Mouse (Mus musculus): Measurements from ENCODE around the gene 1110051M20Rik. TPM values are rescaled to one million over a fixed set of nuclear protein-coding genes. Genes with fewer than 3 reads are reported as not detected.

The 1110051M20Rik gene
- total and polyA plus RNA-seq, 3 experiments, result 21.1 to 34.0 (median 26.2) TPM

- H3K27ac ChIP-seq (ENCODE audit: insufficient read depth, low read depth), result no peak overlapping the region
- H3K36me3 ChIP-seq (replicated peaks in 1 of 2; ENCODE audit: control insufficient read depth in 1 of 2, insufficient read depth in 1 of 2, low read length in 1 of 2), result no peaks in the 10 kb centered on the region
- no peaks in the 10 kb centered on the region for H3K9me3 ChIP-seq (replicated peaks; ENCODE audit: low read length)
- no peaks in the 10 kb centered on the region for H3K79me2 ChIP-seq (replicated peaks; ENCODE audit: control insufficient read depth, extremely low read depth, insufficient read depth, poor library complexity, severe bottlenecking)
- dilution Hi-C loops (cut with MboI; ENCODE audit: extremely low pct_ligation_motif_present, extremely low pct_unique_long_range_greater_than_20kb, low sequenced_read_pairs), result no loop called here
- no peaks in the 10 kb centered on the region for H3K27me3 ChIP-seq (replicated peaks)
- no peak for DNase-seq (ENCODE audit: extremely low read depth)
- H3K4me1 ChIP-seq (ENCODE audit: control insufficient read depth in 1 of 2, insufficient read depth in 2 of 2), result no peaks in the 10 kb centered on the region
- TF ChIP-seq MAX (IDR thresholded peaks at IDR 0.05; ENCODE audit: low read length) (no peak), CTCF (conservative IDR thresholded peaks at IDR 0.05 in 1 of 2, IDR thresholded peaks at IDR 0.05 in 1 of 2; ENCODE audit: low read depth in 2 of 2, low read length in 2 of 2) (no peak), MEF2A (IDR thresholded peaks at IDR 0.05; ENCODE audit: borderline replicate concordance, low read depth, low read length) (no peak), ZC3H11A (IDR thresholded peaks at IDR 0.05; ENCODE audit: low read depth, low read length) (no peak), SMC3 (IDR thresholded peaks at IDR 0.05; ENCODE audit: low read depth, low read length) (no peak), USF2 (conservative IDR thresholded peaks at IDR 0.05; ENCODE audit: low read depth, low read length) (no peak), ZNF384 (IDR thresholded peaks at IDR 0.05; ENCODE audit: low read depth, low read length) (no peak), POLR2A (IDR thresholded peaks at IDR 0.05; ENCODE audit: low read depth, low read length) (no peak), JUND (conservative IDR thresholded peaks at IDR 0.05; ENCODE audit: low read depth, low read length) (no peak), MAFK (IDR thresholded peaks at IDR 0.05; ENCODE audit: insufficient replicate concordance, low read length) (no peak), ZKSCAN1 (IDR thresholded peaks at IDR 0.05; ENCODE audit: borderline replicate concordance, low read depth, low read length) (no peak)
- in situ Hi-C loops (cut with MboI; ENCODE audit: low pct_ligation_motif_present, low pct_unique_long_range_greater_than_20kb, low sequenced_read_pairs), result no loop called here
- H3K4me2 ChIP-seq (ENCODE audit: insufficient read depth, low read depth, poor library complexity, severe bottlenecking), result no peak overlapping the region
- no peak overlapping the region for H3K9ac ChIP-seq (ENCODE audit: insufficient read depth, low read depth)
- no peak overlapping the region for H3K4me3 ChIP-seq (replicated peaks in 1 of 3; ENCODE audit: low read depth in 2 of 3, low read length in 2 of 3, poor library complexity in 1 of 3)
Measured at GRCm38 (mm10) chr2:91349974-91350457, 94.5 kb downstream of the 1110051M20Rik start.

GRCm38 (mm10) chr2:91348936-91349335 lies 95.6 kb downstream of the 1110051M20Rik start:
- in situ Hi-C loops (cut with MboI; ENCODE audit: low pct_ligation_motif_present, low pct_unique_long_range_greater_than_20kb, low sequenced_read_pairs), result no loop called here
- TF ChIP-seq TCF12 (IDR thresholded peaks at IDR 0.05; ENCODE audit: low read depth, low read length), result no peak
- no peak for TF ChIP-seq ZC3H11A (IDR thresholded peaks at IDR 0.05; ENCODE audit: low read depth, low read length)
- TF ChIP-seq MAFK (IDR thresholded peaks at IDR 0.05; ENCODE audit: insufficient replicate concordance, low read length), result no peak
- TF ChIP-seq POLR2AphosphoS2 (IDR thresholded peaks at IDR 0.05; ENCODE audit: low read depth, low read length), result no peak
- no peak for TF ChIP-seq CHD2 (IDR thresholded peaks at IDR 0.05; ENCODE audit: low read length)
- TF ChIP-seq USF2 (conservative IDR thresholded peaks at IDR 0.05; ENCODE audit: low read depth, low read length), result no peak
- TF ChIP-seq POLR2A (IDR thresholded peaks at IDR 0.05; ENCODE audit: low read depth, low read length), result no peak
- no peak for DNase-seq (ENCODE audit: extremely low read depth)
- Histone ChIP-seq H3K4me2 (ENCODE audit: insufficient read depth, low read depth, poor library complexity, severe bottlenecking) (no peak overlapping the region), H3K27me3 (replicated peaks) (no peaks in the 10 kb centered on the region), H3K27ac (ENCODE audit: insufficient read depth, low read depth) (no peak overlapping the region), H3K4me1 (ENCODE audit: control insufficient read depth in 1 of 2, insufficient read depth in 2 of 2) (no peaks in the 10 kb centered on the region), H3K79me2 (replicated peaks; ENCODE audit: control insufficient read depth, extremely low read depth, insufficient read depth, poor library complexity, severe bottlenecking) (no peaks in the 10 kb centered on the region), H3K4me3 (replicated peaks in 1 of 3; ENCODE audit: low read depth in 2 of 3, low read length in 2 of 3, poor library complexity in 1 of 3) (no peak overlapping the region), H3K9me3 (replicated peaks; ENCODE audit: low read length) (no peaks in the 10 kb centered on the region), H3K36me3 (replicated peaks in 1 of 2; ENCODE audit: control insufficient read depth in 1 of 2, insufficient read depth in 1 of 2, low read length in 1 of 2) (no peaks in the 10 kb centered on the region), H3K9ac (ENCODE audit: insufficient read depth, low read depth) (no peak overlapping the region)
- dilution Hi-C loops (cut with MboI; ENCODE audit: extremely low pct_ligation_motif_present, extremely low pct_unique_long_range_greater_than_20kb, low sequenced_read_pairs), result no loop called here

- Histone ChIP-seq H3K27ac (ENCODE audit: insufficient read depth, low read depth) (no peak overlapping the region), H3K79me2 (replicated peaks; ENCODE audit: control insufficient read depth, extremely low read depth, insufficient read depth, poor library complexity, severe bottlenecking) (no peaks in the 10 kb centered on the region), H3K36me3 (replicated peaks in 1 of 2; ENCODE audit: control insufficient read depth in 1 of 2, insufficient read depth in 1 of 2, low read length in 1 of 2) (no peaks in the 10 kb centered on the region), H3K4me1 (ENCODE audit: control insufficient read depth in 1 of 2, insufficient read depth in 2 of 2) (no peaks in the 10 kb centered on the region), H3K27me3 (replicated peaks) (no peaks in the 10 kb centered on the region), H3K4me2 (ENCODE audit: insufficient read depth, low read depth, poor library complexity, severe bottlenecking) (no peak overlapping the region), H3K9ac (ENCODE audit: insufficient read depth, low read depth) (no peak overlapping the region), H3K4me3 (replicated peaks in 1 of 3; ENCODE audit: low read depth in 2 of 3, low read length in 2 of 3, poor library complexity in 1 of 3) (no peak overlapping the region), H3K9me3 (replicated peaks; ENCODE audit: low read length) (no peaks in the 10 kb centered on the region)
- DNase-seq (ENCODE audit: extremely low read depth), result no peak
- in situ Hi-C loops (cut with MboI; ENCODE audit: low pct_ligation_motif_present, low pct_unique_long_range_greater_than_20kb, low sequenced_read_pairs), result no loop called here
- dilution Hi-C loops (cut with MboI; ENCODE audit: extremely low pct_ligation_motif_present, extremely low pct_unique_long_range_greater_than_20kb, low sequenced_read_pairs), result no loop called here
- TF ChIP-seq MXI1 (IDR thresholded peaks at IDR 0.05; ENCODE audit: low read depth, low read length) (no peak), SIN3A (IDR thresholded peaks at IDR 0.05; ENCODE audit: low read length) (no peak), JUND (conservative IDR thresholded peaks at IDR 0.05; ENCODE audit: low read depth, low read length) (no peak), NRF1 (IDR thresholded peaks at IDR 0.05; ENCODE audit: low read depth, low read length) (no peak), MEF2A (IDR thresholded peaks at IDR 0.05; ENCODE audit: borderline replicate concordance, low read depth, low read length) (no peak), ETS1 (conservative IDR thresholded peaks at IDR 0.05; ENCODE audit: low read depth, low read length) (no peak), USF2 (conservative IDR thresholded peaks at IDR 0.05; ENCODE audit: low read depth, low read length) (no peak)
Measured at GRCm38 (mm10) chr2:91345644-91346043, 98.9 kb downstream of the 1110051M20Rik start.
